Mouse (Mus musculus): ENCODE results near the gene Habp2. TPM values are rescaled to one million over a fixed set of nuclear protein-coding genes. Genes with fewer than 3 reads are reported as not detected.

Gene Habp2
- not detected for polyA plus RNA-seq (2014; fragmentation: Illumina TruSeq; extraction: RNeasy Lipid Tissue Mini Kit (QIAGEN cat#74804); ENCODE audit: insufficient read depth, low read depth, low replicate concordance)

GRCm38 (mm10) chr19:56286866-56287265 lies at the start of gene Habp2:
Gene Habp2 (plus strand): TSS chr19:56287137.

Other genes with a start within 250 kb of the Habp2 start
- 0.87 TPM for gene Nrap, start 102.9 kb downstream of the Habp2 start, polyA plus RNA-seq (2014; fragmentation: Illumina TruSeq; extraction: RNeasy Lipid Tissue Mini Kit (QIAGEN cat#74804); ENCODE audit: insufficient read depth, low read depth, low replicate concordance)
- gene Casp7, start 110.0 kb downstream of the Habp2 start, polyA plus RNA-seq (2014; fragmentation: Illumina TruSeq; extraction: RNeasy Lipid Tissue Mini Kit (QIAGEN cat#74804); ENCODE audit: insufficient read depth, low read depth, low replicate concordance) = 14.2 TPM
- gene Plekhs1, start 174.5 kb downstream of the Habp2 start, polyA plus RNA-seq (2014; fragmentation: Illumina TruSeq; extraction: RNeasy Lipid Tissue Mini Kit (QIAGEN cat#74804); ENCODE audit: insufficient read depth, low read depth, low replicate concordance) = 0.15 TPM